Mouse (Mus musculus) urinary bladder, postnatal 10 days (tissue): ENCODE results near the gene Slc13a4.

Experiments
- DNase-seq: peaks from one replicate; pipeline ENCODE4 v3.0.0; 2022; ENCODE audit warnings: low spot score

Slc13a4 gene

GRCm38 (mm10) chr6:35256691-35257090 lies 51.2 kb downstream of the Slc13a4 start:
- no peak for DNase-seq

GRCm38 (mm10) chr6:35255017-35255416 lies 52.9 kb downstream of the Slc13a4 start:
- no peak for DNase-seq

GRCm38 (mm10) chr6:35254136-35254904 lies 53.6 kb downstream of the Slc13a4 start:
- DNase-seq: no peak

GRCm38 (mm10) chr6:35253474-35253873 lies 54.5 kb downstream of the Slc13a4 start:
- DNase-seq: no peak

- peak; percentile 74 for DNase-seq
Observed at GRCm38 (mm10) chr6:35252477-35253346, 55.2 kb downstream of the Slc13a4 start.

GRCm38 (mm10) chr6:35251807-35252476 lies 56.0 kb downstream of the Slc13a4 start:
- no peak for DNase-seq

GRCm38 (mm10) chr6:35245086-35245485 lies 62.8 kb downstream of the Slc13a4 start:
- DNase-seq: no peak

GRCm38 (mm10) chr6:35243989-35244388 lies 63.9 kb downstream of the Slc13a4 start:
- no peak for DNase-seq

- no peak for DNase-seq
Observed at GRCm38 (mm10) chr6:35243252-35243651, 64.7 kb downstream of the Slc13a4 start.

- DNase-seq: no peak
Observed at GRCm38 (mm10) chr6:35236108-35236785, 71.7 kb downstream of the Slc13a4 start.

GRCm38 (mm10) chr6:35229415-35229814 lies 78.5 kb downstream of the Slc13a4 start:
- DNase-seq: no peak

- no peak for DNase-seq
Observed at GRCm38 (mm10) chr6:35225696-35226095, 82.2 kb downstream of the Slc13a4 start.
